Comparison of ENCODE assay signal across 22 mouse cellular contexts in the genomic region with DNA sequence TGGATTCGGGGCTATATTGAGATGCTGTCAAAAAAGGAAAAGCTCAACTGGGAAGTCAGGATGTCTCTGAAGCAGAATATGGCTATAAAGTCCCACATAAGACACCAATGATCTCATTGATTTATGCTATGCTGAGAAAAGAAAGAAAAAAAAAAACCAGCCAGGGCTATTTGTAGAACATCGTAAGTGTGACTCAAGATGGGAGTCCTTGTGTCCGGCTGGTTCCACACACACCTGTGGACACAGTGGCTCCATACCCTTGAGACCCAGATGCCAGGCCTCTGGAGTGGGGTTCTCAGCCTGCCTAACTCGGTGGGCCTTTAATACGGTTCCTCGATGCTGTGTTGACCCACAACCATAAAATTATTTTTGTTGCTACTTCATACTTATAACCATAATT. TPM values are rescaled to one million over a fixed set of nuclear protein-coding genes. Genes with fewer than 3 reads are reported as not detected.
DNase-seq lines count a peak whose midpoint lies in the region; TF ChIP-seq lines count a peak whose summit lies in the region.
"Had no signal": no experiment of that assay in that cellular context is flagged by ENCODE, and none has a peak within 500 bp of the region (broad histone marks: within the 10 kb centered on the region; RNA-seq: fewer than 3 reads in every experiment).

No protein-coding gene starts in this region.

- H3K9me3 ChIP-seq in CH12.LX (replicated peaks; ENCODE audit: low read length), result no peaks in the 10 kb centered on the region
- H3K9me3 ChIP-seq: G1E had no signal

- peaks cover 3% of the 10 kb centered on the region for H3K4me1 ChIP-seq in testis, adult 2 months (ENCODE audit: control insufficient read depth, insufficient read depth, low read length)
- peaks cover 2 to 30% of the 10 kb centered on the region in 2 experiments; a peak in 3 of 4 replicates for H3K4me1 ChIP-seq in CH12.LX (ENCODE audit: control insufficient read depth in 1 of 2, insufficient read depth in 2 of 2)

- in situ Hi-C loops in CH12.LX (cut with MboI; ENCODE audit: low pct_ligation_motif_present, low pct_unique_long_range_greater_than_20kb, low sequenced_read_pairs), result no loop called here

- TF ChIP-seq RAD21 in CH12.LX (IDR thresholded peaks at IDR 0.05; ENCODE audit: low read depth, low read length), result no peak

- no peak for TF ChIP-seq POLR2A in testis, adult 2 months (IDR thresholded peaks at IDR 0.05; ENCODE audit: control insufficient read depth, low read depth, low read length)
- no peak for TF ChIP-seq POLR2A in CH12.LX (IDR thresholded peaks at IDR 0.05; ENCODE audit: low read depth, low read length)

- TF ChIP-seq EP300 in CH12.LX (IDR thresholded peaks at IDR 0.05; ENCODE audit: low read length), result peak; percentile 73

- no peak for DNase-seq in testis, postnatal 14 days (ENCODE audit: low spot score)
- DNase-seq in CH12.LX (ENCODE audit: extremely low read depth), result no peak
- no peak for DNase-seq in heart, postnatal 4 days
- DNase-seq: adrenal gland, adult 2 months; adrenal gland, adult 8-10 months; adrenal gland, postnatal 10 days; adrenal gland, postnatal 14 days; adrenal gland, postnatal 25 days; adrenal gland, postnatal 36 days; B cell, adult 2 months; cerebellum, adult 11 months; cerebellum, adult 11-12 months; cerebellum, adult 18-20 months; cerebellum, adult 2 months had no signal

- H3K4me2 ChIP-seq in CH12.LX (ENCODE audit: insufficient read depth, low read depth, poor library complexity, severe bottlenecking), result peak overlapping the region; percentile 81

- TF ChIP-seq CTCF in testis, adult 2 months (IDR thresholded peaks at IDR 0.05; ENCODE audit: control insufficient read depth, insufficient read depth, insufficient replicate concordance, low read depth, low read length), result no peak
- no peak for TF ChIP-seq CTCF in CH12.LX (conservative IDR thresholded peaks at IDR 0.05 in 1 of 2, IDR thresholded peaks at IDR 0.05 in 1 of 2; ENCODE audit: low read depth in 2 of 2, low read length in 2 of 2)

- peak overlapping the region; percentile 30 for H3K4me3 ChIP-seq in testis, adult 2 months (ENCODE audit: control insufficient read depth, low read depth, low read length)
- H3K4me3 ChIP-seq in CH12.LX (replicated peaks in 1 of 3; ENCODE audit: low read depth in 2 of 3, low read length in 2 of 3, poor library complexity in 1 of 3), result no peak overlapping the region

- H3K27ac ChIP-seq in testis, adult 2 months (ENCODE audit: control insufficient read depth, insufficient read depth, low read depth, low read length), result no peak overlapping the region
- no peak overlapping the region for H3K27ac ChIP-seq in CH12.LX (ENCODE audit: insufficient read depth, low read depth)

- no peaks in the 10 kb centered on the region for H3K27me3 ChIP-seq in testis, adult 2 months (ENCODE audit: control insufficient read depth, insufficient read depth, low read length)
- peaks cover 11% of the 10 kb centered on the region for H3K27me3 ChIP-seq in CH12.LX (replicated peaks)
- H3K27me3 ChIP-seq: Patski had no signal

- no peak overlapping the region for H3K9ac ChIP-seq in CH12.LX (ENCODE audit: insufficient read depth, low read depth)

- no peaks in the 10 kb centered on the region; the same call in 1 of the 2 replicates for H3K36me3 ChIP-seq in testis, adult 2 months (ENCODE audit: control insufficient read depth, insufficient read depth, low read length)
- H3K36me3 ChIP-seq in CH12.LX (replicated peaks in 1 of 2; ENCODE audit: control insufficient read depth in 1 of 2, insufficient read depth in 1 of 2, low read length in 1 of 2), result peaks cover 0 to 3% of the 10 kb centered on the region in 2 experiments
- H3K36me3 ChIP-seq: G1E had no signal

- peaks cover 34% of the 10 kb centered on the region for H3K79me2 ChIP-seq in CH12.LX (replicated peaks; ENCODE audit: control insufficient read depth, extremely low read depth, insufficient read depth, poor library complexity, severe bottlenecking)

- dilution Hi-C loops in CH12.LX (cut with MboI; ENCODE audit: extremely low pct_ligation_motif_present, extremely low pct_unique_long_range_greater_than_20kb, low sequenced_read_pairs), result no loop called here

TF ChIP-seq in CH12.LX, 34 proteins besides CTCF, POLR2A, EP300 and RAD21:
- TF ChIP-seq ETS1 (conservative IDR thresholded peaks at IDR 0.05; ENCODE audit: low read depth, low read length) (0 out of 2 replicates have a peak, but pooled peaks have one; percentile 12), MEF2A (IDR thresholded peaks at IDR 0.05; ENCODE audit: borderline replicate concordance, low read depth, low read length) (peak; percentile 75), ZNF384 (IDR thresholded peaks at IDR 0.05; ENCODE audit: low read depth, low read length) (peak; percentile 85), JUND (conservative IDR thresholded peaks at IDR 0.05; ENCODE audit: low read depth, low read length) (peak; percentile 64), IRF4 (IDR thresholded peaks at IDR 0.05; ENCODE audit: low read depth, low read length) (peak; percentile 69), TBP (conservative IDR thresholded peaks at IDR 0.05; ENCODE audit: low read depth, low read length) (no peak), USF2 (conservative IDR thresholded peaks at IDR 0.05; ENCODE audit: low read depth, low read length) (no peak), RCOR1 (conservative IDR thresholded peaks at IDR 0.05; ENCODE audit: low read depth, low read length) (no peak), MYC (IDR thresholded peaks at IDR 0.05; ENCODE audit: low read depth, low read length) (0 out of 2 replicates have a peak, but pooled peaks have one; percentile 18), ZKSCAN1 (IDR thresholded peaks at IDR 0.05; ENCODE audit: borderline replicate concordance, low read depth, low read length) (no peak), SMC3 (IDR thresholded peaks at IDR 0.05; ENCODE audit: low read depth, low read length) (no peak), JUN (IDR thresholded peaks at IDR 0.05; ENCODE audit: insufficient read depth, low read depth, low read length) (peak; percentile 47), MAX (IDR thresholded peaks at IDR 0.05; ENCODE audit: low read length) (0 out of 2 replicates have a peak, but pooled peaks have one; percentile 31), TCF12 (IDR thresholded peaks at IDR 0.05; ENCODE audit: low read depth, low read length) (peak; percentile 70), MAZ (IDR thresholded peaks at IDR 0.05; ENCODE audit: low read depth, low read length) (no peak)

RNA-seq across cellular contexts. Expression of gene Cfap74, which starts 3.1 kb away (rescaled TPM):
- 79.6 and 79.9 TPM in 2 replicates for polyA plus RNA-seq in testis, adult 2 months (2012; rRNA removed)
- total RNA-seq in CH12.LX (2012; rRNA removed) (8.5 and 8.6 TPM in 2 replicates), CH12.LX (2014; rRNA removed) (4.7 and 5.2 TPM in 2 replicates)
- polyA plus RNA-seq in CH12.LX (2012; ENCODE audit: insufficient read length, low read depth), result 4.7 and 6.2 TPM in 2 replicates
- under 1 TPM; 0.25 to 0.33 TPM for total RNA-seq in heart, postnatal 4 days (2021)
- polyA plus RNA-seq: G1E had no signal

RNA-seq across cellular contexts. Expression of gene Gabrd, which starts 14.2 kb away (rescaled TPM):
- polyA plus RNA-seq in testis, adult 2 months (2012; rRNA removed), result 0.17 and 0.26 TPM in 2 replicates
- total RNA-seq in CH12.LX (2012; rRNA removed) (0.08 and 0.13 TPM in 2 replicates), CH12.LX (2014; rRNA removed) (not detected in 2 replicates)
- polyA plus RNA-seq in CH12.LX (2012; ENCODE audit: insufficient read length, low read depth), result not detected in 2 replicates
- total RNA-seq in heart, postnatal 4 days (2021), result not detected
- total RNA-seq: adrenal gland, adult 2 months; adrenal gland, postnatal 25 days; ES-E14; G1E had no signal
- polyA plus RNA-seq: C2C12, G1E, Patski had no signal

RNA-seq across cellular contexts. Expression of gene Prkcz, which starts 51.0 kb away (rescaled TPM):
- 16.5 and 21.1 TPM in 2 replicates for polyA plus RNA-seq in testis, adult 2 months (2012; rRNA removed)
- 8.4 and 11.8 TPM in 2 replicates for total RNA-seq in CH12.LX (2012; rRNA removed)
- 0.16 TPM in 1 of 2 replicates, not detected in the other for total RNA-seq in CH12.LX (2014; rRNA removed)
- polyA plus RNA-seq in CH12.LX (2012; ENCODE audit: insufficient read length, low read depth), result 1.6 and 2.5 TPM in 2 replicates
- 1 to 10 TPM; 2.0 to 2.1 TPM for total RNA-seq in heart, postnatal 4 days (2021)
- polyA plus RNA-seq: G1E had no signal

RNA-seq across cellular contexts. Expression of gene Tmem52, which starts 56.8 kb away (rescaled TPM):
- polyA plus RNA-seq in testis, adult 2 months (2012; rRNA removed), result 24.8 and 30.0 TPM in 2 replicates
- 0.13 and 0.59 TPM in 2 replicates for total RNA-seq in CH12.LX (2012; rRNA removed)
- not detected in 2 replicates for total RNA-seq in CH12.LX (2014; rRNA removed)
- polyA plus RNA-seq in CH12.LX (2012; ENCODE audit: insufficient read length, low read depth), result 0.34 TPM in 1 of 2 replicates, not detected in the other
- not detected for total RNA-seq in heart, postnatal 4 days (2021)
- total RNA-seq: MEL had no signal
- polyA plus RNA-seq: activated CD4-positive, CD25-positive, alpha-beta regulatory T cell, adult 4 months; C2C12; CD4-positive, CD25-positive, alpha-beta regulatory T cell, adult 4 months; G1E had no signal

Comparison
In these comparisons a context has a peak if more than half of its experiments do, and no peak if none do; other contexts are left out.
1. RNA of gene Cfap74, which starts 3.1 kb away (total RNA-seq): 4.7 to 8.6 TPM in CH12.LX; 0.25 to 0.33 TPM in heart, postnatal 4 days; every median in the first group is over 4 times any median in the second.